Mouse (Mus musculus) thymus, adult 2 months (tissue): ENCODE data around the gene Jph4.

Source experiments
- CTCF ChIP-seq: fragments of 200-500 bp; IDR thresholded peaks from 2 replicates; pipeline ENCODE4 v1.5.1; 2012; ENCODE audit warnings: mild to moderate bottlenecking, control low read depth, low read length, moderate library complexity, borderline replicate concordance; ENCODE audit not compliant: control insufficient read depth, poor library complexity, insufficient read depth; ENCODE audit errors: extremely low read depth
- POLR2A ChIP-seq: fragments of 200-500 bp; IDR thresholded peaks from 2 replicates; pipeline ENCODE4 v1.6.1; 2012; ENCODE audit warnings: mild to moderate bottlenecking, low read length, control low read depth, moderate library complexity; ENCODE audit not compliant: control insufficient read depth, poor library complexity, insufficient read depth; ENCODE audit errors: extremely low read depth

- TF ChIP-seq CTCF: no peak
- TF ChIP-seq POLR2A: no peak
Observed at GRCm38 (mm10) chr14:55146324-55146723, 29.6 kb upstream of the Jph4 start.
